In genomic region chr5:104158332-104159052, GRCm38 (mm10) we compare ENCODE assay signal across 11 mouse cellular contexts. TPM values are rescaled to one million over a fixed set of nuclear protein-coding genes. Genes with fewer than 3 reads are reported as not detected.
DNase-seq lines count a peak whose midpoint lies in the region; ATAC-seq and TF ChIP-seq lines count a peak whose summit lies in the region.
"Had no signal": no experiment of that assay in that cellular context is flagged by ENCODE, and none has a peak within 500 bp of the region (broad histone marks: within the 10 kb centered on the region; RNA-seq: fewer than 3 reads in every experiment).

No protein-coding gene starts in this region.

- no peak overlapping the region for H3K4me2 ChIP-seq in embryonic facial prominence, embryonic 14.5 days (ENCODE audit: low read depth, low read length)
- H3K4me2 ChIP-seq in midbrain, postnatal 0 days (ENCODE audit: low read depth, low read length, poor library complexity, severe bottlenecking): no peak overlapping the region
- no peak overlapping the region for H3K4me2 ChIP-seq in midbrain, embryonic 15.5 days
- H3K4me2 ChIP-seq: limb, embryonic 13.5 days had no signal

- H3K4me3 ChIP-seq in embryonic facial prominence, embryonic 14.5 days (ENCODE audit: low read depth, low read length): no peak overlapping the region
- H3K4me3 ChIP-seq in embryonic facial prominence, embryonic 10.5 days: no peak overlapping the region
- no peak overlapping the region for H3K4me3 ChIP-seq in midbrain, postnatal 0 days (ENCODE audit: low read depth, low read length)
- no peak overlapping the region for H3K4me3 ChIP-seq in midbrain, embryonic 15.5 days
- H3K4me3 ChIP-seq: limb, embryonic 13.5 days; myocyte had no signal

- no peak overlapping the region for H3K27ac ChIP-seq in embryonic facial prominence, embryonic 14.5 days (replicated peaks; ENCODE audit: low read depth, low read length)
- H3K27ac ChIP-seq in embryonic facial prominence, embryonic 10.5 days (replicated peaks): no peak overlapping the region
- H3K27ac ChIP-seq in midbrain, postnatal 0 days (ENCODE audit: low read depth, low read length): 0 out of 2 replicates have a peak overlapping the region, but pooled peaks have one; percentile 14
- H3K27ac ChIP-seq in midbrain, embryonic 15.5 days: no peak overlapping the region
- H3K27ac ChIP-seq: limb, embryonic 13.5 days had no signal

- peak; percentile 27 for DNase-seq in embryonic facial prominence, embryonic 14.5 days (ENCODE audit: low spot score)
- DNase-seq in embryonic facial prominence, embryonic 10.5 days (ENCODE audit: low spot score): no peak
- DNase-seq in midbrain, postnatal 0 days (ENCODE audit: low spot score): peak; percentile 66
- peak; percentile 85 for DNase-seq in layer of hippocampus, adult 9-11 months
- DNase-seq in skeletal muscle tissue, adult 2 months (ENCODE audit: low read depth, low spot score): peak; percentile 30
- no peak for DNase-seq in thymus, adult 18-20 months

- no peaks in the 10 kb centered on the region for H3K4me1 ChIP-seq in embryonic facial prominence, embryonic 14.5 days (ENCODE audit: control insufficient read depth, insufficient read depth, low read length)
- no peaks in the 10 kb centered on the region for H3K4me1 ChIP-seq in embryonic facial prominence, embryonic 10.5 days
- H3K4me1 ChIP-seq in midbrain, postnatal 0 days (ENCODE audit: insufficient read depth, low read length): no peaks in the 10 kb centered on the region
- H3K4me1 ChIP-seq in midbrain, embryonic 15.5 days: no peaks in the 10 kb centered on the region
- H3K4me1 ChIP-seq: limb, embryonic 13.5 days had no signal

- TF ChIP-seq CTCF in midbrain, postnatal 0 days (IDR thresholded peaks at IDR 0.05): no peak

- no peaks in the 10 kb centered on the region for H3K27me3 ChIP-seq in embryonic facial prominence, embryonic 14.5 days (replicated peaks; ENCODE audit: control insufficient read depth, insufficient read depth, low read length)
- no peaks in the 10 kb centered on the region for H3K27me3 ChIP-seq in embryonic facial prominence, embryonic 10.5 days (replicated peaks; ENCODE audit: low read depth, poor library complexity, severe bottlenecking)
- H3K27me3 ChIP-seq in midbrain, postnatal 0 days (ENCODE audit: insufficient read depth, low read length): no peaks in the 10 kb centered on the region
- H3K27me3 ChIP-seq in midbrain, embryonic 15.5 days (replicated peaks): no peaks in the 10 kb centered on the region
- H3K27me3 ChIP-seq: limb, embryonic 13.5 days had no signal

- 74% methylated on average over 7 of the region's 7 CpGs for WGBS in embryonic facial prominence, embryonic 14.5 days
- WGBS in embryonic facial prominence, embryonic 10.5 days: 88% methylated on average over 7 of the region's 7 CpGs
- 68% methylated on average over 7 of the region's 7 CpGs for WGBS in midbrain, postnatal 0 days
- WGBS in midbrain, embryonic 15.5 days: 82% methylated on average over 7 of the region's 7 CpGs

- H3K9ac ChIP-seq in embryonic facial prominence, embryonic 14.5 days (ENCODE audit: low read depth, low read length): no peak overlapping the region
- H3K9ac ChIP-seq in midbrain, postnatal 0 days (replicated peaks; ENCODE audit: low read length, poor library complexity, severe bottlenecking): no peak overlapping the region
- H3K9ac ChIP-seq in midbrain, embryonic 15.5 days: no peak overlapping the region
- H3K9ac ChIP-seq: limb, embryonic 13.5 days had no signal

- H3K9me3 ChIP-seq in embryonic facial prominence, embryonic 14.5 days (ENCODE audit: control insufficient read depth, low read length): no peaks in the 10 kb centered on the region
- H3K9me3 ChIP-seq in embryonic facial prominence, embryonic 10.5 days: no peaks in the 10 kb centered on the region
- no peaks in the 10 kb centered on the region for H3K9me3 ChIP-seq in midbrain, postnatal 0 days (ENCODE audit: low read length)
- H3K9me3 ChIP-seq in midbrain, embryonic 15.5 days: no peaks in the 10 kb centered on the region
- H3K9me3 ChIP-seq: limb, embryonic 13.5 days had no signal

- ATAC-seq in embryonic facial prominence, embryonic 14.5 days (ENCODE audit: low read depth): no peak
- peak; percentile 80 for ATAC-seq in midbrain, postnatal 0 days (ENCODE audit: low FRiP score)
- ATAC-seq in midbrain, embryonic 15.5 days (replicated peaks): no peak; the same call in 1 of the 2 replicates
- no peak for ATAC-seq in activated CD4-positive, CD25-positive, alpha-beta regulatory T cell, adult 4 months

- no peaks in the 10 kb centered on the region for H3K36me3 ChIP-seq in embryonic facial prominence, embryonic 14.5 days (ENCODE audit: control insufficient read depth, insufficient read depth, low read length)
- H3K36me3 ChIP-seq in embryonic facial prominence, embryonic 10.5 days (replicated peaks): no peaks in the 10 kb centered on the region
- no peaks in the 10 kb centered on the region for H3K36me3 ChIP-seq in midbrain, postnatal 0 days (ENCODE audit: insufficient read depth, low read length)
- H3K36me3 ChIP-seq in midbrain, embryonic 15.5 days (replicated peaks): no peaks in the 10 kb centered on the region
- H3K36me3 ChIP-seq: limb, embryonic 13.5 days had no signal

RNA-seq across cellular contexts. Expression of gene Dspp, which starts 12.0 kb away (rescaled TPM):
- not detected in 2 replicates for polyA plus RNA-seq in embryonic facial prominence, embryonic 14.5 days (2014; fragmentation: Nextera tagmentation; extraction: Ambion mirVana)
- polyA plus RNA-seq in embryonic facial prominence, embryonic 10.5 days (2016; fragmentation: Nextera tagmentation; extraction: Ambion mirVana): not detected in 2 replicates
- total RNA-seq in midbrain, postnatal 0 days (2014; rRNA removed): not detected in 2 replicates
- not detected in 2 replicates for polyA plus RNA-seq in midbrain, postnatal 0 days (2015; fragmentation: Nextera tagmentation; extraction: Ambion mirVana)
- 0.04 TPM in 1 of 2 replicates, not detected in the other for polyA plus RNA-seq in midbrain, embryonic 15.5 days (2015; fragmentation: Nextera tagmentation; extraction: Ambion mirVana)
- not detected for polyA plus RNA-seq in activated CD4-positive, CD25-positive, alpha-beta regulatory T cell, adult 4 months (2017; shearing (Covaris generic))
- total RNA-seq: adrenal gland, adult 18-20 months had no signal
- polyA plus RNA-seq: myocyte had no signal

RNA-seq across cellular contexts. Expression of gene Dmp1, which starts 43.9 kb away (rescaled TPM):
- polyA plus RNA-seq in embryonic facial prominence, embryonic 14.5 days (2014; fragmentation: Nextera tagmentation; extraction: Ambion mirVana): 19.3 and 21.1 TPM in 2 replicates
- polyA plus RNA-seq in embryonic facial prominence, embryonic 10.5 days (2016; fragmentation: Nextera tagmentation; extraction: Ambion mirVana): 0.06 and 0.09 TPM in 2 replicates
- total RNA-seq in midbrain, postnatal 0 days (2014; rRNA removed): not detected in 2 replicates
- 0.23 and 0.28 TPM in 2 replicates for polyA plus RNA-seq in midbrain, postnatal 0 days (2015; fragmentation: Nextera tagmentation; extraction: Ambion mirVana)
- 0.48 and 0.73 TPM in 2 replicates for polyA plus RNA-seq in midbrain, embryonic 15.5 days (2015; fragmentation: Nextera tagmentation; extraction: Ambion mirVana)
- not detected for polyA plus RNA-seq in activated CD4-positive, CD25-positive, alpha-beta regulatory T cell, adult 4 months (2017; shearing (Covaris generic))
- total RNA-seq: adrenal gland, adult 18-20 months had no signal

RNA-seq across cellular contexts. Expression of gene Sparcl1, which starts 45.0 kb away (rescaled TPM):
- polyA plus RNA-seq in embryonic facial prominence, embryonic 14.5 days (2014; fragmentation: Nextera tagmentation; extraction: Ambion mirVana): 108 and 117 TPM in 2 replicates
- 26.5 and 28.3 TPM in 2 replicates for polyA plus RNA-seq in embryonic facial prominence, embryonic 10.5 days (2016; fragmentation: Nextera tagmentation; extraction: Ambion mirVana)
- 438 and 529 TPM in 2 replicates for total RNA-seq in midbrain, postnatal 0 days (2014; rRNA removed)
- 358 and 444 TPM in 2 replicates for polyA plus RNA-seq in midbrain, postnatal 0 days (2015; fragmentation: Nextera tagmentation; extraction: Ambion mirVana)
- 167 and 185 TPM in 2 replicates for polyA plus RNA-seq in midbrain, embryonic 15.5 days (2015; fragmentation: Nextera tagmentation; extraction: Ambion mirVana)
- not detected for polyA plus RNA-seq in activated CD4-positive, CD25-positive, alpha-beta regulatory T cell, adult 4 months (2017; shearing (Covaris generic))

Comparison
In these comparisons a context has a peak if more than half of its experiments do, and no peak if none do; other contexts are left out.
1. DNase-seq: peak in embryonic facial prominence, embryonic 14.5 days (single experiment), midbrain, postnatal 0 days (single experiment), layer of hippocampus, adult 9-11 months (single experiment) and skeletal muscle tissue, adult 2 months (single experiment); none in embryonic facial prominence, embryonic 10.5 days (single experiment) and thymus, adult 18-20 months (0 of 2).
2. RNA of gene Dmp1, which starts 43.9 kb away (polyA plus RNA-seq): 19.3 to 21.1 TPM in embryonic facial prominence, embryonic 14.5 days; 0.48 to 0.73 TPM in midbrain, embryonic 15.5 days, 0.23 to 0.28 TPM in midbrain, postnatal 0 days, not detected in activated CD4-positive, CD25-positive, alpha-beta regulatory T cell, adult 4 months and 0.06 to 0.09 TPM in embryonic facial prominence, embryonic 10.5 days; every median in the first group is over 10 times any median in the second.
3. RNA of gene Sparcl1, which starts 45.0 kb away (polyA plus RNA-seq): 358 to 444 TPM in midbrain, postnatal 0 days, 167 to 185 TPM in midbrain, embryonic 15.5 days, 108 to 117 TPM in embryonic facial prominence, embryonic 14.5 days and 26.5 to 28.3 TPM in embryonic facial prominence, embryonic 10.5 days; not detected in activated CD4-positive, CD25-positive, alpha-beta regulatory T cell, adult 4 months; every median in the first group is over 10 times any median in the second.